ENCODE assay signal across 7 mouse cellular contexts in genomic region chr4:152008622-152009075, GRCm38 (mm10). TPM values are rescaled to one million over a fixed set of nuclear protein-coding genes. Genes with fewer than 3 reads are reported as not detected.
A peak's percentile ranks its signal among the peaks of the same experiment; 100 is the strongest.
DNase-seq lines count a peak whose midpoint lies in the region; ATAC-seq lines count a peak whose summit lies in the region.

Gene Klhl21 (plus strand): TSS chr4:152008803.

- peak; percentile 84 for ATAC-seq in embryonic facial prominence, embryonic 12.5 days (ENCODE audit: insufficient number of reproducible peaks, insufficient read depth, low FRiP score, low TSS enrichment)
- peak; percentile 90 for ATAC-seq in limb, embryonic 13.5 days (ENCODE audit: low FRiP score, low read depth)
- peak; percentile 92 for ATAC-seq in midbrain, embryonic 16.5 days

- H3K9ac ChIP-seq in embryonic facial prominence, embryonic 12.5 days = peak within 1 kb of the TSS; percentile 59
- peak within 1 kb of the TSS; percentile 83 for H3K9ac ChIP-seq in limb, embryonic 13.5 days
- H3K9ac ChIP-seq in midbrain, embryonic 16.5 days (ENCODE audit: low read depth, low read length) = peak within 1 kb of the TSS; percentile 73

- DNase-seq in adrenal gland, postnatal 25 days = peak; percentile 95
- DNase-seq in heart, adult 18-20 months = peak; percentile 97
- DNase-seq in kidney, adult 8-10 months = peak; percentile 94
- DNase-seq in spleen, postnatal 10 days (ENCODE audit: low spot score in 2 of 2) = peak; percentile 84 to 93

- H3K27me3 ChIP-seq in embryonic facial prominence, embryonic 12.5 days = peaks cover 18% of the 10 kb centered on the region
- peaks cover 4% of the 10 kb centered on the region for H3K27me3 ChIP-seq in limb, embryonic 13.5 days
- peaks cover 16% of the 10 kb centered on the region for H3K27me3 ChIP-seq in midbrain, embryonic 16.5 days (ENCODE audit: control insufficient read depth, insufficient read depth, low read depth, low read length)

- peak within 1 kb of the TSS; percentile 100 for H3K4me2 ChIP-seq in embryonic facial prominence, embryonic 12.5 days (replicated peaks)
- H3K4me2 ChIP-seq in limb, embryonic 13.5 days (replicated peaks) = peak within 1 kb of the TSS; percentile 99
- peak within 1 kb of the TSS; percentile 99 for H3K4me2 ChIP-seq in midbrain, embryonic 16.5 days (ENCODE audit: low read length)

- H3K9me3 ChIP-seq in embryonic facial prominence, embryonic 12.5 days = no peaks in the 10 kb centered on the region
- H3K9me3 ChIP-seq in limb, embryonic 13.5 days = no peaks in the 10 kb centered on the region
- H3K9me3 ChIP-seq in midbrain, embryonic 16.5 days (replicated peaks; ENCODE audit: control insufficient read depth, low read length, poor library complexity, severe bottlenecking) = no peaks in the 10 kb centered on the region

- H3K4me1 ChIP-seq in embryonic facial prominence, embryonic 12.5 days = peaks cover 34% of the 10 kb centered on the region
- peaks cover 39% of the 10 kb centered on the region for H3K4me1 ChIP-seq in limb, embryonic 13.5 days
- H3K4me1 ChIP-seq in midbrain, embryonic 16.5 days (ENCODE audit: control insufficient read depth, insufficient read depth, low read length) = peaks cover 24% of the 10 kb centered on the region

- under 1% methylated on average over 44 of the region's 45 CpGs for WGBS in embryonic facial prominence, embryonic 12.5 days
- under 1% methylated on average over 44 of the region's 45 CpGs for WGBS in limb, embryonic 13.5 days
- WGBS in midbrain, embryonic 16.5 days = 0% methylated on average over 45 of the region's 45 CpGs

- H3K36me3 ChIP-seq in embryonic facial prominence, embryonic 12.5 days = peaks cover 4% of the 10 kb centered on the region; the same call in 1 of the 2 replicates
- H3K36me3 ChIP-seq in limb, embryonic 13.5 days = peaks cover 16% of the 10 kb centered on the region
- H3K36me3 ChIP-seq in midbrain, embryonic 16.5 days (ENCODE audit: control insufficient read depth, insufficient read depth, low read length) = no peaks in the 10 kb centered on the region

- peak within 1 kb of the TSS; percentile 67 for H3K4me3 ChIP-seq in embryonic facial prominence, embryonic 12.5 days
- peak within 1 kb of the TSS; percentile 84 for H3K4me3 ChIP-seq in limb, embryonic 13.5 days
- H3K4me3 ChIP-seq in midbrain, embryonic 16.5 days (ENCODE audit: low read depth, low read length) = peak within 1 kb of the TSS; percentile 77

- H3K27ac ChIP-seq in embryonic facial prominence, embryonic 12.5 days = peak within 1 kb of the TSS; percentile 84
- H3K27ac ChIP-seq in limb, embryonic 13.5 days = peak within 1 kb of the TSS; percentile 89
- peak within 1 kb of the TSS; percentile 72 for H3K27ac ChIP-seq in midbrain, embryonic 16.5 days (ENCODE audit: low read length)

RNA-seq across cellular contexts. Expression of gene Klhl21, which starts in this region (rescaled TPM):
- 24.8 and 28.5 TPM in 2 replicates for total RNA-seq in adrenal gland, postnatal 25 days (2021)
- polyA plus RNA-seq in embryonic facial prominence, embryonic 12.5 days (2016; fragmentation: Nextera tagmentation; extraction: Ambion mirVana) = 13.0 and 13.5 TPM in 2 replicates
- total RNA-seq in heart, adult 18-20 months (2021) = 10 to 100 TPM; 82.1 to 83.9 TPM
- polyA plus RNA-seq in limb, embryonic 13.5 days (2015; fragmentation: Nextera tagmentation; extraction: Ambion mirVana) = 14.3 and 14.7 TPM in 2 replicates
- 3.0 and 3.4 TPM in 2 replicates for polyA plus RNA-seq in midbrain, embryonic 16.5 days (2015; fragmentation: Nextera tagmentation; extraction: Ambion mirVana)

Comparison
In these comparisons a context has a peak if more than half of its experiments do, and no peak if none do; other contexts are left out.
1. Peak in every context shown above with its lines: DNase-seq, ATAC-seq, H3K4me3 ChIP-seq and H3K27ac ChIP-seq.